Mouse (Mus musculus) megakaryocyte progenitor cell, adult 5-6 weeks (primary cell): ENCODE measurements around the gene Gm3880. TPM values are rescaled to one million over a fixed set of nuclear protein-coding genes. Genes with fewer than 3 reads are reported as not detected.
"Not testable (repeated sequence)": the region's sequence is repeated elsewhere in the genome, so short reads cannot be mapped to it uniquely, and the experiment has no call there.

Source experiments
- ATAC-seq: replicated peaks from 2 replicates; pipeline ENCODE4 v1.8.0; 2016; ENCODE audit warnings: mild to moderate bottlenecking, moderate TSS enrichment, inconsistent platforms; ENCODE audit not compliant: poor library complexity
- total RNA-seq, 2 experiments: library from RNA; stranded (forward) in 1 of 2; stranded (reverse) in 1 of 2; fragments of 157-497, 149-512 nt in 1 of 2; fragments of 200-1000 nt in 1 of 2; gene quantifications; 2 replicates each; pipeline versions ENCODE4 v1.2.3 to v1.2.4; 2015 to 2017

The Gm3880 gene
- not detected in 2 replicates for total RNA-seq (2015)
- total RNA-seq (2017) = not detected in 2 replicates

DNA sequence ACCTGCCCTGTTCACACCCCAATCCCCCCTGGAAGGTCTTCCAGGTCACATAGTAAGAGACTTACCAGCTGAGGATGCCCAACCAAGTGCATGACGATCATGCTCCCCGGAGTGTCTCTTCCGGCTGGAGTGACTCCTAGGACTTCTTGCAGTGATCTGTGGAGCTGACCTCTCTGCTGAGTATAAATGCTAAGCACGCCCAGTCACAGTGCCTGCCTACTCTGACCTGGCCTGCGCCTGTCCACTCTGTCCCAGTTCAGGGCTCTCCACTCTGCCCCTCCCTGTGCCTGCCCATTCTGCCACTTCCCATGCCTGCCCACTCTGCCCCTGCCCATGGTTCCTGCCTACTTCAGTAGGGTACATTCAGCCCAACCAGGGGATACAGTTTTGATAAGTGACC lies at the start of gene Gm3880:
Gene Gm3880, minus strand, starts transcription at position 101 of the 400 bp plus-strand sequence.
- ATAC-seq = not testable (repeated sequence)

DNA sequence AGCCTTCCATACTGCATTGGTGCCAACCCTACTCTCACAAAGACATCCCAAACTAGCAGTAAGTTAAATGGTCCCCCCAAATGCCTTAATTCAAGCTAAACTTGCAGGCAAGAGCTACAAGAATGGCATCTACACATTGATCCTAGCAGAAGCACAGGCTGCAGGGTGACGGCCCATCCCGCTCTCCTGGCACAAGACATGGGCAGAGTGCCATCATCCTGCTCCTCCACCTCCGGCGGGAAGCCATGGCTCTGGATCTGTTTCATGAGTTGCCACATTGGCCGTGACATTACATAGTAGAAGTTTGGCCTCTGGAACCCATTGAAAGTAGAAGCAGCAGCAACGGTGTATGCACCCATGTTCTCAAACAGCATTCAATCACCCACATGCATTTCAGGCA lies 37.5 kb upstream of the Gm3880 start:
- not testable (repeated sequence) for ATAC-seq

DNA sequence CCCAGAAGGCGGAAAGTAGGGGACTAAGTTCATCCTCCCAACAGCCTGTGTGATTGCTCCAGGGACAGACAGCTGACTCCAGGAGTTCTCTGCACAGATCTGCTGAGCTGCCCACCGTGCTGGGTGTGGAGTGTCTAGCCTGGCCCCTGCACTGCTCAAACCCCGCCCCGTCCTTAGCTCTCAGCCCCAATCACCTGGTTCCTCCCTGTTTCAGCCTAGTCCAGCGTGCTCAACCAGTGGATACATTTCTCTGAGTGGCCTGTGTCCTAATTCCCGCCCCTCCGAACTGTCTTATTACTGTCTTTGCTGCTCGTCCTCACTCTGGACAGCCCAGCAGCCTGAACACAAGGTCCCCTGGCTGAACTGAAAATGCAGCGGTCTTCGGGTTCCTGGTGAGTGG lies 20.8 kb upstream of the Gm3880 start, which contains the start of the genes Gm9112 and Dmrtc1b:
Gene Gm9112, minus strand, starts transcription at position 101 of the 400 bp plus-strand sequence.
Gene Dmrtc1b, plus strand, starts transcription at position 331 of the 400 bp plus-strand sequence.
- not testable (repeated sequence) for ATAC-seq

DNA sequence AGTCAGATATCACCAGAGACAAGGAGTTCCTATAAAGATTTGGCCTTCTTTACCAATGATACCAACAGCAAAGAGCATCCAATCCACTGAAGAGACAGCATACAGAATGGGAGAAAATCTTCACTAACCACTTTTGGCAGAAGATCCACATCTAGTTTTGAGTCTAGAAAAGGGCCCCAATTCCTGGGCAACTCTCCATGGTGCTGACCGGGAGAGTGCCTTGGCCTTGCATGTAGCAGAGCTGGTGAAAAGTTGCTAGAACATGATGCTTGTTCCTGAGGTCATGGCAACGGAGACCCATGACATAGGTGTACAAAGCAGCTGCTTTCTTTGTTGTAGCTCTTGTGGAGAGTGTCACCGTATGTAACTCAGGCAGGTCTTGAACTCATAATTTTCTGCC lies 13.9 kb upstream of the Gm3880 start:
- not testable (repeated sequence) for ATAC-seq

DNA sequence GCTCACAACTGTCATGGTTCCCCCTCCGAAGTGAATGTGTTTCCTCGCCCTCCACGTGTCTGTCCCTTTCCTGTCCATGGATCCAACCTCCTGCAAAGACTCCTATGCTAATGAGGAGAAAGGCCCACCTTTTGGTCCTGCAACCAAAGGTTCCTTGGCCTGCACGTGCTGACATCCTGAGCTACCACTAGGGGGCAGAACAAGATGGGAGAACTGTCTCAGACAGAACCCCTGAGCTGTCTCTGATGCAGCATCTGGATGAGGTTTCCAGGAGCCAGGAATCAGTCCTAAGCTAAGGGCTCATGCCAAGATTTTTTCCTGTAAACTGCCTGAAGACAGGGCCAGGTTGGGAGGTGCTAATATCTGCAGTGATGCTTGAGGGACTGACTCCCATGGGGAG lies 2.5 kb upstream of the Gm3880 start:
- ATAC-seq = peak; percentile 68; the same call in 1 of the 2 replicates

DNA sequence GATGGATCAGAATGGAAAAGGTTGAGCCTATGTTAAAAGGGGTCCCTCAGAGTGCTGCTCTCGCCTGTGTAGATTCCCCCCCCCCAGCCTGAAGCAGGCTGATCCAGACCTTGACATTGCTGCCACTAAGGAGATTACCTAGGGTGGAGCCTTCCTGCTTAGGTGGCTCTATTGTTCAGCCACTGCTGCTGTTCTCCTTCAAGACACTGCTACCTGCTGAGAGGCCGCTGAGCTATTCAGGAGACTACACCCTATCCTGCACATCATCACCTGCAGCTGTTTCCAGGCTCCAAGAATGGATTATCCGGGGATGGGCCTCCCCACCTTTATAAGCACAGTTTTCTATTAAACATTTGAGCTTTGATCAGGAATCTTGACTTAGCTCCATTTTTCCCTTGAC lies 2.1 kb downstream of the Gm3880 start:
- not testable (repeated sequence) for ATAC-seq

DNA sequence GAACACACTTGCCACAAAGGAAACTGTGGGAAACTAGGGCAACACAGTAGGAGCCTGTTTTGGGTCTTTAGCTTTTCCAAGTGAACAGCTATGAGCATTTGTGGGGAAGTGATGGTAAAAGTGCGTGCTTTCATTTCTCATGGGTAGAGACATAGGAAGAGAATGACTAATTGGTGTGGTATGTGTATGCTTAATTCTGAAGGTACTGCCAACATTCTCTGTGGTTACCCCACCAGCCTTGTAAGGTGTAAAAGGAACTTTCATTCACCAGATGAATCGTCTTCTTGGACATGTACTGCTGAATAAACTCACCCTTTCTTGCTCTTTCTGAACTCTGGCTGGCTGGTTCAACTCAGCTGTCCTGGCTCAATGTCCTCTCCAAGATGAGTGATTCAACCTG lies 20.1 kb downstream of the Gm3880 start:
- no peak for ATAC-seq

DNA sequence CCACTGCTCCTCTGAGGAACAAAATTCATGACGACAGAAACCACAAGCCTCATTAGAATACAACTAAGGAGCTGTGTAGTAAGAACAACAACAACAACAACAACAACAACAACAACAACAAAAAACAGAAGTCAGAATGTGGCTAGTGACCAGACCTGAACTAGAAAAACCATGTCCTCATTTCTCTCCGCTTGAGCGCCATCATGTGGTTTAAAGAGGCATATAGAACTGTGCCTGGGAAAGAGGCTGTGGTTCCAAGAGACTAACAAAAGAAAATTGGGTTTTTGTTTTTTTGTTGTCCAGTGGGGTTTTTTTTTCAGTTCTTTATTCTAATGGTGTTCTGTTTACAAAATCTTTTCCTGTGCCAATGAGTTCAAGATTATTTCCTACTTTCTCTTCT lies 26.1 kb downstream of the Gm3880 start:
- peak; percentile 71 for ATAC-seq

DNA sequence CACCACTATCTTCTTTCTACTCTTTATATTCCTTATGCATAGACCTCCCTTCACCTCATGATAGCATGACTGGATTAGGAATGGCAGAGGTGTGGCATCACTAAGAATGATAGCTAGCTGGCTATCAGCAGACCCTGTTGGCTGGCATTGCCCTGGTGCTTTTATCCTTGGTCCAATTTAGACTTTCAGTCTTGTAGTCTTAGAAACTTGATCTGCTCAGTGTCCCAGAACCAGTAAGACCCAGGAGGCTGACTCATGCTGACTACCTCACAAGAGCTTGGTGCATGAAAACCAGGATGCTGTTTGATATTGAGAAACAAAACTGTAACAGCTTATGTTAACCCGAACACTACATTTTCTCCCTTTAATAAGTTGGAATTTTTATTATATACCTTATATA lies 41.1 kb downstream of the Gm3880 start:
- ATAC-seq = no peak

DNA sequence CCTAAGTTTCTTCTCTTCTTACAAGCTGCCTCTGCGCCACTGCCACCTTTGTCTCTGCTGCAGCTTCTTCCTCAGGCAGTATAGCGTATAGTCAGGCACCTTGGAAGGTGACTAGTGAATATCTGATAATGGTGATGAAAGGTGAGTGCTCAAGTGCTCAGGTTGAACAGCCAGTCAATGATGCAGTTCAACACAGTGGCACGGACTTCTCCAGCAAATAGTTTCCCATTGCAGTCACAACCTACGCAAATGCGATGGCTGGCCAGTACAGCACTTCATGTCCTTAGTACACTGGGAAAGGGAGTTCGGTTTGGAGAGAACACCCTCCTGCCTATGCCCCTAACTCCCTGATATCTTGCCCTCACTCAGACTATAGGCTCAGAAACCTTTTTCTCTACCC lies 41.6 kb downstream of the Gm3880 start:
- ATAC-seq = no peak

DNA sequence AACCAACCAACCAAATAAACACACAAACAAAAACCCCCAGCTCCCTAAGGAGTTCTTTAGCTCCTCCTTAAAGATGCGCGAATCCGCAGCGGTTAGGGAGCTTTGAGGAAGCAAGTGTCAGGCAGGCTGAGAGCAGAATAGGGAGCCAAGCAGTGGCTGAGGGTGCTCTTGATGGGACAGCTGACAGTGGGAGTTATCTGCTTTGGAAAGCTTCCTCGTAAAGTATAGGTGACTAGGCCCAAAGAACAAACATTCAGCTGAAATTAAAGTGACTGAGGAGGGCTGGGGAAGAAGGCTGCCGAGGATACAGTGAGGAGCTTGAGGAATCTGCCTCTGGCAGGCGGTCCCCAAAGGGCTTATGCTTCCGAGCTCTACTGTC lies 42.2 kb downstream of the Gm3880 start:
- peak; percentile 71 for ATAC-seq

DNA sequence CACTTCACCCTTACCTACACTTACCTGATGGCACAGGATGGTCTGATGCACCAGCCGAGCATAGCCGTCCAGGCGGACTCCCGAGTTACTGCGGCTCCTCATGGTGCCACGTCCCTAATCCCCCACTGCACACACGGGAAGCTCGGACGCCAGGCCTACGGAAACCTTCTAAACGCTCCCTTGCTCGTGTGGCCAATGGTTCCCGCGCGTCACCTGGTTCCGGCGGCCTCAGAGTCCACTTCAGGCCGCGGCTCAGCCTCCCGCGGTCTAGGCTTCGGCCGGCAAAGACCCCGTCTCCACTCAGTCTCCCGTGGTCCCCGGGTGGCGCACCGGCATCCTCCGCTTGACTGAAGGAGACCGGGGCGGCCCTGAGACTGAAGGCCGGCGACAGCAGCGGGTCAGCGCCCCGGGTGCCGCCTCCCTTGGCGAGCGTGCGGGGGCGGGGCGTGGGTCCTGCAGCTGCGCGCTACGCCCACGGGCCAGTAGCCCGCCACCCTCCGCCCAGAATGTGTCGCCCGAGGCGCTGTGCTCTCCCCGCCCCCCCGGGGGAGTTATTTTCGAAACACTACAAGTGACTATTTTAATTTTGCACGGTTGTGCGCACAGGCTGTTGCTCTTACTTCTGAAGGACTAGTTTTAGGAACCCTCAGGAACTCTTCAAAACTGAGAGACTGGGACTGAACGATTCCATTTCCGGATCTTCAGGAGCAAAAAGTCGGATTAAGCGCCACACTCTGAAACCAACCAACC lies 42.8 kb downstream of the Gm3880 start, which contains the start of gene Phka1:
Gene Phka1, minus strand, starts transcription at position 424 of the 750 bp plus-strand sequence.
- peak; percentile 98 for ATAC-seq

Other genes starting within 250 kb of the Gm3880 start
- gene Hdac8, start 181.6 kb downstream of the Gm3880 start, total RNA-seq (2015) = 5.1 and 8.6 TPM in 2 replicates
- gene Hdac8, start 181.6 kb downstream of the Gm3880 start, total RNA-seq (2017) = 12.1 and 12.2 TPM in 2 replicates
- 2.1 and 3.4 TPM in 2 replicates for gene Phka1, start 42.7 kb downstream of the Gm3880 start, total RNA-seq (2015)
- 2.1 and 2.4 TPM in 2 replicates for gene Phka1, start 42.7 kb downstream of the Gm3880 start, total RNA-seq (2017)
- not detected in 2 replicates for gene Gm9112, start 20.7 kb upstream of the Gm3880 start, total RNA-seq (2015)
- gene Gm9112, start 20.7 kb upstream of the Gm3880 start, total RNA-seq (2017) = not detected in 2 replicates
- not detected in 2 replicates for gene Dmrtc1b, start 20.9 kb upstream of the Gm3880 start, total RNA-seq (2015)
- gene Dmrtc1b, start 20.9 kb upstream of the Gm3880 start, total RNA-seq (2017) = not detected in 2 replicates
- gene Dmrtc1c1, start 116.0 kb upstream of the Gm3880 start, total RNA-seq (2015) = not detected in 2 replicates
- gene Dmrtc1c1, start 116.0 kb upstream of the Gm3880 start, total RNA-seq (2017) = not detected in 2 replicates
- gene Dmrtc1c2, start 167.6 kb upstream of the Gm3880 start, total RNA-seq (2015) = not detected in 2 replicates
- not detected in 2 replicates for gene Dmrtc1c2, start 167.6 kb upstream of the Gm3880 start, total RNA-seq (2017)
- not detected in 2 replicates for gene 1700031F05Rik, start 181.0 kb upstream of the Gm3880 start, total RNA-seq (2015)
- gene 1700031F05Rik, start 181.0 kb upstream of the Gm3880 start, total RNA-seq (2017) = not detected in 2 replicates
- 0.17 TPM in 1 of 2 replicates, not detected in the other for gene Dmrtc1a, start 221.7 kb upstream of the Gm3880 start, total RNA-seq (2015)
- gene Dmrtc1a, start 221.7 kb upstream of the Gm3880 start, total RNA-seq (2017) = not detected in 2 replicates
- not detected in 2 replicates for gene 1700011M02Rik, start 221.9 kb upstream of the Gm3880 start, total RNA-seq (2015)
- not detected in 2 replicates for gene 1700011M02Rik, start 221.9 kb upstream of the Gm3880 start, total RNA-seq (2017)
- gene 1700018G05Rik, start 241.4 kb upstream of the Gm3880 start, total RNA-seq (2015) = not detected in 2 replicates
- gene 1700018G05Rik, start 241.4 kb upstream of the Gm3880 start, total RNA-seq (2017) = not detected in 2 replicates